Mouse (Mus musculus) heart, embryonic 13.5 days (tissue): ENCODE measurements around the gene Atf7ip2. TPM values are rescaled to one million over a fixed set of nuclear protein-coding genes. Genes with fewer than 3 reads are reported as not detected.
"Not testable (repeated sequence)": the region's sequence is repeated elsewhere in the genome, so short reads cannot be mapped to it uniquely, and the experiment has no call there.

Source experiments
- ATAC-seq: fragments of 200-750 bp; cut with Nextera tagmentation; 2 replicates; pipeline ENCODE4 v1.8.0; 2017; ENCODE audit warnings: moderate TSS enrichment; ENCODE audit not compliant: insufficient number of reproducible peaks, low FRiP score, low TSS enrichment; ENCODE audit errors: extremely low read depth
- H3K27ac ChIP-seq: fragments of 300-500 bp; sonication (generic); replicated peaks from 2 replicates; pipeline ENCODE4 v1.5.1; 2015; ENCODE audit warnings: moderate library complexity, mild to moderate bottlenecking, inconsistent platforms
- H3K27me3 ChIP-seq: fragments of 300-500 bp; sonication (generic); replicated peaks from 2 replicates; pipeline ENCODE4 v1.6.1; 2015; ENCODE audit warnings: mild to moderate bottlenecking, inconsistent platforms
- H3K36me3 ChIP-seq: fragments of 300-500 bp; sonication (generic); 2 replicates; pipeline ENCODE4 v1.6.1; 2015; ENCODE audit warnings: mild to moderate bottlenecking, inconsistent platforms
- H3K4me1 ChIP-seq: fragments of 300-500 bp; sonication (generic); 2 replicates; pipeline ENCODE4 v1.6.1; 2015; ENCODE audit warnings: inconsistent platforms
- H3K4me2 ChIP-seq: fragments of 300-500 bp; sonication (generic); 2 replicates; pipeline ENCODE4 v1.6.1; 2015; ENCODE audit warnings: inconsistent platforms, mild to moderate bottlenecking, moderate library complexity
- H3K4me3 ChIP-seq: fragments of 300-500 bp; sonication (generic); 2 replicates; pipeline ENCODE4 v1.5.1; 2015; ENCODE audit warnings: moderate library complexity, mild to moderate bottlenecking, inconsistent platforms
- H3K9ac ChIP-seq: fragments of 300-500 bp; sonication (generic); 2 replicates; pipeline ENCODE4 v1.6.1; 2015; ENCODE audit warnings: inconsistent platforms, mild to moderate bottlenecking, moderate library complexity
- H3K9me3 ChIP-seq: fragments of 300-500 bp; sonication (generic); 2 replicates; pipeline ENCODE4 v1.6.1; 2016; ENCODE audit warnings: inconsistent platforms
- WGBS: fragments of 180-500 bp; shearing (Covaris S2); methylation state at CpG from one replicate; pipeline ENCODE4 v1.1.7; 2015; ENCODE audit warnings: mixed read lengths; 5-methylcytosine and 5-hydroxymethylcytosine counted together
- polyA plus RNA-seq: library from polyadenylated mRNA; unstranded; fragments of >200 nt; fragmentation: Nextera tagmentation; extraction: Ambion mirVana; gene quantifications from 2 replicates; pipeline ENCODE4 v1.2.1, GENCODE M21; 2015

Atf7ip2 gene
- polyA plus RNA-seq, 1 experiment from 2014 or later, result 0.43 TPM

GRCm38 (mm10) chr16:10227361-10227760 lies 34.8 kb downstream of the Atf7ip2 start:
- H3K9ac ChIP-seq, result no peak overlapping the region
- H3K36me3 ChIP-seq, result no peaks in the 10 kb centered on the region
- H3K4me3 ChIP-seq, result no peak overlapping the region
- no peak overlapping the region for H3K4me2 ChIP-seq
- no peak for ATAC-seq
- WGBS, result 37% methylated on average over 2 of the region's 2 CpGs
- H3K27me3 ChIP-seq, result no peaks in the 10 kb centered on the region
- no peaks in the 10 kb centered on the region for H3K4me1 ChIP-seq
- no peaks in the 10 kb centered on the region for H3K9me3 ChIP-seq
- no peak overlapping the region for H3K27ac ChIP-seq

- Histone ChIP-seq H3K4me1 (no peaks in the 10 kb centered on the region), H3K4me2 (no peak overlapping the region), H3K9ac (no peak overlapping the region), H3K4me3 (no peak overlapping the region), H3K36me3 (no peaks in the 10 kb centered on the region), H3K27ac (no peak overlapping the region), H3K27me3 (no peaks in the 10 kb centered on the region), H3K9me3 (no peaks in the 10 kb centered on the region)
- no peak for ATAC-seq
These were observed 44.1 kb downstream of the Atf7ip2 start for GRCm38 (mm10) chr16:10236601-10237000.

GRCm38 (mm10) chr16:10253993-10254392 lies 61.5 kb downstream of the Atf7ip2 start:
- no peaks in the 10 kb centered on the region for H3K27me3 ChIP-seq
- no peak overlapping the region for H3K4me2 ChIP-seq
- no peaks in the 10 kb centered on the region for H3K4me1 ChIP-seq
- no peak overlapping the region for H3K4me3 ChIP-seq
- no peaks in the 10 kb centered on the region for H3K36me3 ChIP-seq
- no peak overlapping the region for H3K27ac ChIP-seq
- no peak overlapping the region for H3K9ac ChIP-seq
- 36% methylated on average over 1 of the region's 1 CpGs for WGBS
- no peak for ATAC-seq
- H3K9me3 ChIP-seq, result no peaks in the 10 kb centered on the region

GRCm38 (mm10) chr16:10272256-10272655 lies 79.7 kb downstream of the Atf7ip2 start:
- WGBS, result 12% methylated on average over 3 of the region's 3 CpGs
- Histone ChIP-seq H3K27ac (no peak overlapping the region), H3K9ac (no peak overlapping the region), H3K4me1 (no peaks in the 10 kb centered on the region), H3K4me2 (no peak overlapping the region), H3K36me3 (no peaks in the 10 kb centered on the region), H3K4me3 (no peak overlapping the region), H3K9me3 (peaks cover 12% of the 10 kb centered on the region; the same call in 1 of the 2 replicates), H3K27me3 (no peaks in the 10 kb centered on the region)
- ATAC-seq, result no peak

- Histone ChIP-seq H3K4me2 (no peak overlapping the region), H3K9me3 (peaks cover 12% of the 10 kb centered on the region; the same call in 1 of the 2 replicates), H3K9ac (no peak overlapping the region), H3K27ac (no peak overlapping the region), H3K27me3 (peaks cover 2% of the 10 kb centered on the region; the same call in 1 of the 2 replicates), H3K4me1 (no peaks in the 10 kb centered on the region), H3K36me3 (no peaks in the 10 kb centered on the region), H3K4me3 (no peak overlapping the region)
- no peak for ATAC-seq
- 56% methylated on average over 4 of the region's 4 CpGs for WGBS
These were observed 82.0 kb downstream of the Atf7ip2 start for GRCm38 (mm10) chr16:10274465-10274864.

GRCm38 (mm10) chr16:10276778-10277177 lies 84.3 kb downstream of the Atf7ip2 start:
- H3K27ac ChIP-seq, H3K4me2 ChIP-seq, ATAC-seq, H3K9ac ChIP-seq, H3K27me3 ChIP-seq, H3K4me1 ChIP-seq, H3K4me3 ChIP-seq, H3K36me3 ChIP-seq: not testable (repeated sequence)
- H3K9me3 ChIP-seq, result peaks cover 12% of the 10 kb centered on the region; the same call in 1 of the 2 replicates
- 80% methylated on average over 5 of the region's 5 CpGs for WGBS

- H3K4me3 ChIP-seq, result no peak overlapping the region
- peaks cover 7% of the 10 kb centered on the region; the same call in 1 of the 2 replicates for H3K27me3 ChIP-seq
- no peak overlapping the region for H3K27ac ChIP-seq
- no peak overlapping the region for H3K9ac ChIP-seq
- peaks cover 29% of the 10 kb centered on the region for H3K36me3 ChIP-seq
- no peaks in the 10 kb centered on the region for H3K4me1 ChIP-seq
- H3K4me2 ChIP-seq, result no peak overlapping the region
- 41% methylated on average over 12 of the region's 12 CpGs for WGBS
- ATAC-seq, result no peak
- H3K9me3 ChIP-seq, result no peaks in the 10 kb centered on the region; the same call in 1 of the 2 replicates
These were observed 87.9 kb downstream of the Atf7ip2 start for GRCm38 (mm10) chr16:10280286-10280951.

GRCm38 (mm10) chr16:10281890-10282289 lies 89.4 kb downstream of the Atf7ip2 start:
- peaks cover 6% of the 10 kb centered on the region for H3K4me1 ChIP-seq
- H3K36me3 ChIP-seq, result peaks cover 36% of the 10 kb centered on the region
- peaks cover 7% of the 10 kb centered on the region; the same call in 1 of the 2 replicates for H3K27me3 ChIP-seq
- WGBS, result 73% methylated on average over 3 of the region's 3 CpGs
- no peaks in the 10 kb centered on the region; the same call in 1 of the 2 replicates for H3K9me3 ChIP-seq
- H3K27ac ChIP-seq, result no peak overlapping the region
- H3K4me3 ChIP-seq, result no peak overlapping the region
- no peak overlapping the region for H3K4me2 ChIP-seq
- no peak overlapping the region for H3K9ac ChIP-seq
- no peak for ATAC-seq

GRCm38 (mm10) chr16:10286513-10287268 lies 94.2 kb downstream of the Atf7ip2 start:
- H3K36me3 ChIP-seq, result peaks cover 61% of the 10 kb centered on the region
- no peak overlapping the region for H3K9ac ChIP-seq
- H3K27ac ChIP-seq, result no peak overlapping the region
- ATAC-seq, result no peak
- no peak overlapping the region for H3K4me2 ChIP-seq
- 62% methylated on average over 9 of the region's 9 CpGs for WGBS
- no peaks in the 10 kb centered on the region for H3K27me3 ChIP-seq
- H3K4me3 ChIP-seq, result no peak overlapping the region
- no peaks in the 10 kb centered on the region for H3K9me3 ChIP-seq
- peaks cover 8% of the 10 kb centered on the region for H3K4me1 ChIP-seq

GRCm38 (mm10) chr16:10288115-10288514 lies 95.6 kb downstream of the Atf7ip2 start:
- H3K9me3 ChIP-seq, result no peaks in the 10 kb centered on the region
- ATAC-seq, result no peak
- no peak overlapping the region for H3K4me2 ChIP-seq
- no peaks in the 10 kb centered on the region for H3K27me3 ChIP-seq
- H3K9ac ChIP-seq, result no peak overlapping the region
- H3K4me1 ChIP-seq, result peaks cover 8% of the 10 kb centered on the region
- peaks cover 52% of the 10 kb centered on the region for H3K36me3 ChIP-seq
- no peak overlapping the region for H3K4me3 ChIP-seq
- 81% methylated on average over 6 of the region's 6 CpGs for WGBS
- H3K27ac ChIP-seq, result no peak overlapping the region

GRCm38 (mm10) chr16:10297696-10298644 lies 105.5 kb downstream of the Atf7ip2 start:
- 74% methylated on average over 10 of the region's 10 CpGs for WGBS
- H3K36me3 ChIP-seq, result no peaks in the 10 kb centered on the region
- H3K4me2 ChIP-seq, result no peak overlapping the region
- H3K9me3 ChIP-seq, result no peaks in the 10 kb centered on the region
- H3K9ac ChIP-seq, result no peak overlapping the region
- H3K4me1 ChIP-seq, result peaks cover 25% of the 10 kb centered on the region
- H3K27ac ChIP-seq, result no peak overlapping the region
- no peaks in the 10 kb centered on the region for H3K27me3 ChIP-seq
- H3K4me3 ChIP-seq, result no peak overlapping the region
- no peak; the same call in 1 of the 2 replicates for ATAC-seq
